In genomic region chr5:100206675-100207074, GRCm38 (mm10) we compare ENCODE assay signal across 14 mouse cellular contexts. TPM values are rescaled to one million over a fixed set of nuclear protein-coding genes. Genes with fewer than 3 reads are reported as not detected.
"Had no signal": no experiment of that assay in that cellular context is flagged by ENCODE, and none has a peak within 500 bp of the region (broad histone marks: within the 10 kb centered on the region; RNA-seq: fewer than 3 reads in every experiment).

No protein-coding gene starts in this region.

- H3K27me3 ChIP-seq: limb, embryonic 13.5 days; midbrain, embryonic 13.5 days; neural tube, embryonic 15.5 days had no signal

- ATAC-seq: intestine, embryonic 16.5 days; midbrain, embryonic 13.5 days had no signal

- H3K36me3 ChIP-seq: limb, embryonic 13.5 days; midbrain, embryonic 13.5 days; neural tube, embryonic 15.5 days had no signal

- H3K9me3 ChIP-seq: limb, embryonic 13.5 days; midbrain, embryonic 13.5 days; neural tube, embryonic 15.5 days had no signal

- H3K27ac ChIP-seq: limb, embryonic 13.5 days; liver, embryonic 14.5 days; midbrain, embryonic 13.5 days; neural tube, embryonic 15.5 days had no signal

- H3K4me3 ChIP-seq: limb, embryonic 13.5 days; midbrain, embryonic 13.5 days; myocyte; neural tube, embryonic 15.5 days had no signal

- DNase-seq: left cerebral cortex, postnatal 4 days; lung, adult 18-20 months; right cerebral cortex, postnatal 4 days; spleen, adult 18-20 months; thymus, adult 18-20 months; thymus, postnatal 14 days had no signal

- H3K4me2 ChIP-seq: limb, embryonic 13.5 days; midbrain, embryonic 13.5 days; neural tube, embryonic 15.5 days had no signal

- H3K9ac ChIP-seq: limb, embryonic 13.5 days; liver, embryonic 14.5 days; midbrain, embryonic 13.5 days; neural tube, embryonic 15.5 days had no signal

- H3K4me1 ChIP-seq: midbrain, embryonic 13.5 days; neural tube, embryonic 15.5 days had no signal

RNA-seq across cellular contexts. Expression of gene Tmem150c, which starts 47.1 kb away (rescaled TPM):
- total RNA-seq: liver, adult 2 months; megakaryocyte-erythroid progenitor cell, adult 5-6 weeks had no signal
- polyA plus RNA-seq: myocyte had no signal
